Mouse (Mus musculus) limb, embryonic 13.5 days (tissue): ENCODE results near the gene Vmn1r37. TPM values are rescaled to one million over a fixed set of nuclear protein-coding genes. Genes with fewer than 3 reads are reported as not detected.
"Not testable (repeated sequence)": the region's sequence is repeated elsewhere in the genome, so short reads cannot be mapped to it uniquely, and the experiment has no call there.

Source experiments
- ATAC-seq: fragments of 200-750 bp; cut with Nextera tagmentation; 2 replicates; pipeline ENCODE4 v1.8.0; 2017; ENCODE audit warnings: low read depth, moderate number of reproducible peaks, moderate TSS enrichment; ENCODE audit not compliant: low FRiP score
- H3K27ac ChIP-seq: fragments of 300-500 bp; sonication (generic); 2 replicates; pipeline ENCODE4 v1.5.1; 2015; ENCODE audit warnings: inconsistent platforms, mild to moderate bottlenecking, moderate library complexity
- H3K27me3 ChIP-seq: fragments of 300-500 bp; sonication (generic); 2 replicates; pipeline ENCODE4 v1.6.1; 2015; ENCODE audit warnings: mild to moderate bottlenecking, inconsistent platforms
- H3K36me3 ChIP-seq: fragments of 300-500 bp; sonication (generic); 2 replicates; pipeline ENCODE4 v1.6.1; 2015; ENCODE audit warnings: inconsistent platforms, mild to moderate bottlenecking, moderate library complexity
- H3K4me1 ChIP-seq: fragments of 300-500 bp; sonication (generic); 2 replicates; pipeline ENCODE4 v1.6.1; 2015; ENCODE audit warnings: inconsistent platforms
- H3K4me2 ChIP-seq: fragments of 300-500 bp; sonication (generic); replicated peaks from 2 replicates; pipeline ENCODE4 v1.6.1; 2015; ENCODE audit warnings: inconsistent platforms, mild to moderate bottlenecking, moderate library complexity
- H3K4me3 ChIP-seq: fragments of 300-500 bp; sonication (generic); 2 replicates; pipeline ENCODE4 v1.5.1; 2015; ENCODE audit warnings: moderate library complexity, mild to moderate bottlenecking, inconsistent platforms
- H3K9ac ChIP-seq: fragments of 300-500 bp; sonication (generic); 2 replicates; pipeline ENCODE4 v1.6.1; 2015; ENCODE audit warnings: mild to moderate bottlenecking, inconsistent platforms
- H3K9me3 ChIP-seq: fragments of 300-500 bp; sonication (generic); 2 replicates; pipeline ENCODE4 v1.6.1; 2016; ENCODE audit warnings: inconsistent platforms
- WGBS: fragments of 180-500 bp; shearing (Covaris S2); methylation state at CpG from one replicate; pipeline ENCODE4 v1.1.7; 2015; 5-methylcytosine and 5-hydroxymethylcytosine counted together
- polyA plus RNA-seq: library from polyadenylated mRNA; unstranded; fragments of >200 nt; fragmentation: Nextera tagmentation; extraction: Ambion mirVana; gene quantifications from 2 replicates; pipeline ENCODE4 v1.2.1, GENCODE M21; 2015

Gene Vmn1r37
- not detected in 2 replicates for polyA plus RNA-seq

DNA sequence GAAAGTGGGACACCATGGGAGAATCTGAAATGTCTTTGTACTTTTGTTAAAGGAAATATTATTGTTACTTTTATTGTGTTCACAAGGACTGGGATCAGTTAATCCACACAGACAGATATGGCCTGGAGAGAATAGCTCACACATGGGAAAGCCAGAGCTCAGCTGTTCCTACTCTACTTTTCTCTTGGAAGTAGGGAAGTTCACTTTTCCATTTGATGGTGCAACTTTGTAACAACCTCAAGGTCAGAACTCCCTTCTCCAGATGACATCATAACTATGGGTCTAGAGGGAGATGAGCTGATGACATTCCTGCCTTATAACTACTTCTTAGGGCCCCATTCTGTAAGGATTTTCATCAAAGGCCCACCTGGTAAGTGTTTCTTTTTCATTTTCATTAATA, at the start of gene Vmn1r37:
Vmn1r37 (plus strand) TSS at position 301 of the 400 bp plus-strand sequence.
- H3K27me3 ChIP-seq, H3K4me3 ChIP-seq, H3K9me3 ChIP-seq, H3K4me1 ChIP-seq, ATAC-seq, H3K9ac ChIP-seq, H3K27ac ChIP-seq, H3K36me3 ChIP-seq, H3K4me2 ChIP-seq: not testable (repeated sequence)

DNA sequence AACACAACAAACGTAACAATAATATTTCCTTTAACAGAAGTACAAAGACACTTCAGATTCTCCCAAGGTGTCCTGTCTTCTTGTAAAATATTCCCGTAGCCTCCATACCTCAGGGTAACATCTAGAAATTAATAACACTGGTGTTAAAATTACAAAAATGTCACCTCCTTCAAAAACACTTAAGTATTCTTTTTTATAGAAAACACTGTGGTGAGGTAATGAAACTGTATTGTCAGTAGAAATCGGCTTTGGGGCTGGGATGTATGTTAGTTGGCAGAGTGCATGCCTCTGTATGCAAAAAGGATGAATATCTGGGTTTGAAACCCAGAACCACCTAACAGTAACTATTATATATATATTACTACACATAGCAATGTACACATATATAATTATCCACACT, 43.4 kb upstream of the Vmn1r37 start, which contains the start of gene Vmn1r35:
Vmn1r35 (minus strand) TSS at position 101 of the 400 bp plus-strand sequence.
- H3K27ac ChIP-seq: no peak within 1 kb of the TSS
- no peak within 1 kb of the TSS for H3K4me2 ChIP-seq
- WGBS: 87% methylated on average over 3 of the region's 3 CpGs
- ATAC-seq: no peak
- no peaks in the 10 kb centered on the region for H3K27me3 ChIP-seq
- no peaks in the 10 kb centered on the region for H3K36me3 ChIP-seq
- H3K9me3 ChIP-seq: no peaks in the 10 kb centered on the region
- no peak within 1 kb of the TSS for H3K4me3 ChIP-seq
- H3K4me1 ChIP-seq: no peaks in the 10 kb centered on the region
- H3K9ac ChIP-seq: no peak within 1 kb of the TSS

DNA sequence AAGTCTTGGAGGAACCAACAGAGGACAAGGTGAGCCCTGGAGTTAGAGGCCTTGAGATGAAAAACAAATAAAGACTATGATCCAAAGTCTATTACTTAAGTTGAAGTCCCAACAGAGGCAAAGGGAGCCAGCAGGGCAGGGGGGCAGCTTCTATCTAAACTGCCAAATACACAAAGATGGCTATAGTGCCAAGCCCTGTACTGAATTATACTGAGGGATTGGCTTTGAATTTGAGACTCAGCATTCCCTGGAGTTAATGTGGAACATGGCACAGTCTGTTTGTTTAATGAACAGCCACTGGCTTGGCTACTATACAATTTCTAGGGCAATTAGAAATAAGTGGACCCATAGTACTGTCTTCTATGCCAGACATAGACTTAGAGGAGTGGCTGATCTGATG, 20.3 kb upstream of the Vmn1r37 start:
- no peak for ATAC-seq
- H3K4me3 ChIP-seq: no peak overlapping the region

DNA sequence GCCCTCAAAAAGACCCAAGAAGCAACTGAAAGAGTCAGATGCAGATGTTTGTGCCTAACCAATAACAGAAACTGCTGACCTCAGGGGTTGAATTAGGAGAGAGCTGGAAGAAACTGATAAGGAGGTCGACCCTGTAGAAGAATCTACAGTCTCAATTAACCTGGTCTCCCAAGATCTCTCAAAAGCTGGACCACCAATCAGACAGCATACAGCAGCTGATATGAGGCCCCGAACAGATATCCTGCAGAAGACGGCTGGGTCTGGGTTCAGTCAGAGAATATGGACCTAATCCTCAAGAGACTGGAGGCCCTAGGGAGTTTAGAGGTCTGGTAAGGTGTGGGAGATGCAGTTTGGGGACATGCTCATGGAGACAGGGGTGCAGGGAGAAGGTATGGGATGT, 15.3 kb upstream of the Vmn1r37 start:
- H3K9me3 ChIP-seq: no peaks in the 10 kb centered on the region
- no peaks in the 10 kb centered on the region for H3K36me3 ChIP-seq
- no peak overlapping the region for H3K4me2 ChIP-seq
- no peaks in the 10 kb centered on the region for H3K4me1 ChIP-seq
- H3K4me3 ChIP-seq: no peak overlapping the region
- no peak for ATAC-seq
- no peak overlapping the region for H3K27ac ChIP-seq
- H3K9ac ChIP-seq: no peak overlapping the region
- WGBS: 85% methylated on average over 3 of the region's 3 CpGs
- no peaks in the 10 kb centered on the region for H3K27me3 ChIP-seq

More for the DNA sequence above, 20.3 kb upstream of the Vmn1r37 start:
- Histone ChIP-seq H3K36me3 (no peaks in the 10 kb centered on the region), H3K9ac (no peak overlapping the region), H3K9me3 (no peaks in the 10 kb centered on the region), H3K4me2 (no peak overlapping the region), H3K4me1 (no peaks in the 10 kb centered on the region), H3K27ac (no peak overlapping the region), H3K27me3 (no peaks in the 10 kb centered on the region)

DNA sequence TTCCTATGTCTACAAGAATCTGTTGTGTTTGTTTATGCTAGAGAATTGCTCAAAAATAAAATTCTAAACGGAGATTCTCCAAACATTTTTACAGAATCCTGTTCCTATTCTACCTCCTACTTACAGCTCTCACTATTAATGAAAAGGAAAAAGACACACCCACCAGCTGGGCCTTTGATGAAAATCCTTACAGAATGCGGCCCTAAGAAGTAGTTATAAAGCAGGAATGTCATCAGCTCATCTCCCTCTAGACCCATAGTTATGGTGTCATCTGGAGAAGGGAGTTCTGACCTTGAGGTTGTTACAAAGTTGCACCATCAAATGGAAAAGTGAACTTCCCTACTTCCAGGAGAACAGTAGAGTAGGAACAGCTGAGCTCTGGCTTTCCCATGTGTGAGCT, 10.1 kb upstream of the Vmn1r37 start, which contains the start of gene Vmn1r36:
Vmn1r36 (minus strand) TSS at position 101 of the 400 bp plus-strand sequence.
- WGBS: 64% methylated on average over 2 of the region's 2 CpGs
- not testable (repeated sequence) for H3K9ac ChIP-seq, H3K27ac ChIP-seq, H3K4me1 ChIP-seq, H3K4me2 ChIP-seq, H3K36me3 ChIP-seq, H3K9me3 ChIP-seq, ATAC-seq, H3K27me3 ChIP-seq, H3K4me3 ChIP-seq

DNA sequence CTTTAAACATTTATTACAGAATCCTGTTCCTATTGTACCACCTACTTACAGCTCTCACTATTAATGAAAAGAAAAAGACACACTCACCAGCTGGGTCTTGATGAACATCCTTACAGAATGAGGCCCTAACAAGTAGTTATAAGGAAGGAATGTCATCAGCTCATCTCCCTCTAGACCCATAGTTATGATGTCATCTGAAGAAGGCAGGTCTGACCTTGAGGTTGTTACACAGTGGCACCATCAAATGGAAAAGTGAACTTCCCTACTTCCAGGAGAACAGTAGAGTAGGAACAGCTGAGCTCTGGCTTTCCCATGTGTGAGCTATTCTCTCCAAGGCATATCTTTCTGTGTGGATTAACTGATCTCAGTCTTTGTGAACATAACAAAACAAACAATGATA, 53.3 kb downstream of the Vmn1r37 start, which contains the start of gene Vmn1r38:
Vmn1r38 (minus strand) TSS at position 101 of the 400 bp plus-strand sequence.
- H3K4me3 ChIP-seq, H3K4me2 ChIP-seq, H3K4me1 ChIP-seq, H3K27ac ChIP-seq, H3K9ac ChIP-seq, H3K9me3 ChIP-seq, H3K36me3 ChIP-seq, H3K27me3 ChIP-seq, ATAC-seq: not testable (repeated sequence)

Other genes with a start within 250 kb of the Vmn1r37 start
- 83.5 and 86.1 TPM in 2 replicates for gene Mad2l1, start 194.0 kb upstream of the Vmn1r37 start, polyA plus RNA-seq
- 0.06 and 0.18 TPM in 2 replicates for gene Vmn1r32, start 169.3 kb upstream of the Vmn1r37 start, polyA plus RNA-seq
- not detected in 2 replicates for gene Vmn1r33, start 111.1 kb upstream of the Vmn1r37 start, polyA plus RNA-seq
- gene Vmn1r34, start 85.5 kb upstream of the Vmn1r37 start, polyA plus RNA-seq: not detected in 2 replicates
- gene Vmn1r35, start 43.5 kb upstream of the Vmn1r37 start, polyA plus RNA-seq: not detected in 2 replicates
- not detected in 2 replicates for gene Vmn1r36, start 10.2 kb upstream of the Vmn1r37 start, polyA plus RNA-seq
- gene Vmn1r38, start 53.2 kb downstream of the Vmn1r37 start, polyA plus RNA-seq: not detected in 2 replicates
- not detected in 2 replicates for gene Vmn1r39, start 81.2 kb downstream of the Vmn1r37 start, polyA plus RNA-seq
- 56.6 and 58.5 TPM in 2 replicates for gene Gng12, start 167.0 kb downstream of the Vmn1r37 start, polyA plus RNA-seq